Mouse (Mus musculus) liver (tissue): Measurements from ENCODE around the gene Fads2.

Experiments
- DNase-seq: peaks from one replicate; pipeline ENCODE4 v3.0.0-alpha.2; 2020; ENCODE audit warnings: mixed read lengths

Gene Fads2

DNA sequence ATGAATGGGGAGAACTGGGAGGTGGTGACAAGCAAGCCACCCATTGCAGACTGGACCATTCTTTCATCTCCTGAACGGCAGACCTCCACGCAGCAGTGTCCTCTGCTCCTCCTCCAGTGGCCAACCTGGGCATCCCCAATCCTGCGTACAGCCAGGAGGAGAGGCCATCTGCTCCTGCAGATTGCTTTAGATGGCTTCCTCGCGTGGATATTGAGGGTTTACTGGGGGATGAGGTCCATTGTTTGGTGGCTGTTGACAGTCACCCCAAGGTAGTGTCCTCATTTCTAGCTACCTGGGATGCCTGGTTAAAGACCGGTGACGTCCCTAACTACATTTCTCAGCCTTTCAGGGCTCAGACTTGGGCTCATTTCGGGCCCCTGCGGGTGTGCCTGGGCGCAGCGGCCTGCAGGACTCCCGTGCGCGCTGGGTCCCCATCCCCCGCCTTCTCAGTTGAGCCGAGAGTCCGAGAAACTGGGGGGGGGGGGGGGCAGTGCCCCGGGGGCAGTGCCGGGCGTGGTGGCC is 60.6 kb downstream of the Fads2 start:
- DNase-seq, result no peak

DNA sequence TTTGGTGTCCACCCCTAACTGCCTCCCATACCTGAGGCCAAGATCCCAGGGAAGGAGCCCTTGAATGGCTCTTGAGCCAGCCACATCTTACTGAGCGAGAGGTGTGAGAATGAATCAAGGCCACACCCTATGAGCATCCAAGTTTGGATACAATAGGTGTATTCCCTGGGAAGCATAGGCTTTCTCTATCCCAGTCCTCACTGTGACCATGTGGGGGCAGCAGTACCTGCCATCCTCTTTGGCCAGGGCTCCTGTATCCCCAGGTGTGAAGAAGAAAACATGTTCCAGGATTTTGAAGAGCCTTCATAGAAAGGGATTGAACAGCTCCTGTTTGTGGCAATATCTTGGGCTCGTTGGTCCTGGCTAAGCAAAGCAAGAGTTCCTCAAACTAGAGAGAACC is 61.9 kb downstream of the Fads2 start:
- DNase-seq, result no peak

DNA sequence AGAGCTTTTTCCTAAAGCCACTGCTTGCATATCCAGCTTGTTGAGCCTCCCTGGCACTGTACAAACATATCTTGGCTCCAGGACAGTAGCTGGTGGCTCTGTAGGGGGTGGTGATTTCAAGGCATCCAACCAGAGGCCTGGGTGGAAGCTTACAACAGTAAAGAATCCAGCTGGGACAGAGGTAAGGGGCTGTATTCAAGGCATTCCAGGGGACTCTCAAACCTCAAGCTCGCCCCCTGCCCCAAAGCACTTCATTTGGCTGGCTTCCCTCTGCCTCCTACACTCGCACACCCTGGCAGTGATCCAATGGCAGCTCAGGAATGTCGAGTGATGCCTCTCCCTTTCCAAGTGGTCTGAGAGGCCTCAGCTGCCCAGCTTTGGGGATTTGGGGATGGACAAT is 62.6 kb downstream of the Fads2 start:
- DNase-seq, result peak; percentile 49

DNA sequence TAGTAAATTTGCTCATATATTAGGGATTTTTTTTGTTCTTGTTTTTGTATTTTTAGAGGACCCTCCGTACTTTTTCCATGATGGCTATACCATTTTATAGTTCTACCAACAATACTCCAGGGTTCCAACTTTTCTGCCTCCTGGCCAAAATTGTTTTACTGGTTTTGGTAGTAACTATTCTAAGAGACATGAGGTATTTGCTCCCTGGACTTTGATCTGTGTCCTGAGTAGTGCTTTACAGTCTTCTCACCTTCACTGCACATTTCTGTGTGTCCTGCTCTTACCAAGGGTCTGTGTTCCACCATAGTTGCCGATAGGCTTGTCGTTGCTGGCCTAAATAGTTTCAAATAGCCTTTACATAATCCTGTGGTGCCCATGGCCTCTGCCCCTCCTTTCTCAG is 63.2 kb downstream of the Fads2 start:
- no peak for DNase-seq

DNA sequence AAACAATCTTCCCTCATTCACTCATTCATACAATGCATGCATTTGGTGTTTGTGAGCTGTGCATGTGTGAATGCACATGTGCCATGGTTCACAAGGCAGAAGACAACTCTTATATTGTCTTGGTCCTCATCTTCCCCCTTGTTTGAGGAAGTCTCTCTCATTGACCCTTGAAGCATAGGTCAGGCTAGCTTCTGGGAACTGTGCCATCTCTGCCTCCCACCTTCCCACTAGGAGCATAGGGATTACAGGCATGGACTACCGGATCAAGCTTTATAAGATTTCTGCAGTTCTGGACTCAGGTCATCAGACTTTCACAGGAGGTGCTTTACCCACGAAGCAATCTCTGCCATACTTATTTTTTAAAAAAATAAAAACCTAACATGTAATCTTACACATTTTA is 64.0 kb downstream of the Fads2 start:
- DNase-seq, result no peak

DNA sequence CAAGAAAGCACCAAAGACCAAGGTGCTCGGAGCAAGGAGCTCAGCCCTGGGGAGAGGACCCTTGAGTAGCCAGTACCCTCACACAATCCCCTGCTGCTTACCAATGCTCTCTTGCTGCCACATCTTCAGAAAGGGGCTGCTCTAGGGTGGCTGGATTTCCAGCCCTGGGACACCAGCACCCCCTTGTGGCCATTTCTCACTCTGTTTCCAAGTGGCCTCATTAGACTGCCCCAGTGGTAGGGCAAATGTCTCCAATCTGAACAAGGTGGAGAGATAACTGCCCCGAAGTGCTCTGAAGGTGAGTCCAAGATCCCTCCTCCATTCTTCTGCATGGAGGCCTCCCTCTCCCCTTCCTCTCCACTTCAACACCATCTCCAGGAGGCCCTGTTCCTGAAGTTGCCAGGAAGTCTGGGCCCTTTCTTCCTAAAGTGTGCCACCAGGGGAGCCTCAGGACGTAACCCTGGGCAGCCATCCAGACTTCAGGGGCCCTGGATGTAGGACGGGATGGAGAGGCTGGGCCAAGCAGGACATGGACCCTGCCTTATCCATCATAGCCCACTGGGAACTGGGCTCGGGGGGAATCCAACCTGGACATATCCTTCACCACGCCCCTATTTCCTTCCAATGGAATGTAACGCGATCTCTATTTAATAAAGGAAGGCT is 66.6 kb downstream of the Fads2 start:
- peak; percentile 83 for DNase-seq

DNA sequence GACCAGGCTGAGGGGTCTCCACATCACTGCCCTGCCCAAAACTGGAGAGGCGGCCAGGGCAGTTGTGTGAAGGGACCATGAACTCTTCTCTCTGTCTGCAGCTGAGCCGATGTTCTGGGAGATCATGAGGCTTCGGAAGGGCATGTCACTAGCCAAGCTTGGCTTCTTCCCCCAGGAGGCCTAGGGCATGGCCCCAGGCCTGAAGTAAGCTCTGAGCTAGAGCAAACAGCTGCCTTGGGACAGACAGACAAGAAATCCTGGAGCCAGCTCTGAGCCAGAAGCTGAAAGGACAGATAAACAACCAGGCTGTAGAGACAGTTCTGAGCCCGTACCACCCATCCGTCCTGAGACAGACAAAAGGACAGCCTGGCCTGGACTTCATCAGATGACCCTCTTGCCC is 67.2 kb downstream of the Fads2 start:
- no peak for DNase-seq

DNA sequence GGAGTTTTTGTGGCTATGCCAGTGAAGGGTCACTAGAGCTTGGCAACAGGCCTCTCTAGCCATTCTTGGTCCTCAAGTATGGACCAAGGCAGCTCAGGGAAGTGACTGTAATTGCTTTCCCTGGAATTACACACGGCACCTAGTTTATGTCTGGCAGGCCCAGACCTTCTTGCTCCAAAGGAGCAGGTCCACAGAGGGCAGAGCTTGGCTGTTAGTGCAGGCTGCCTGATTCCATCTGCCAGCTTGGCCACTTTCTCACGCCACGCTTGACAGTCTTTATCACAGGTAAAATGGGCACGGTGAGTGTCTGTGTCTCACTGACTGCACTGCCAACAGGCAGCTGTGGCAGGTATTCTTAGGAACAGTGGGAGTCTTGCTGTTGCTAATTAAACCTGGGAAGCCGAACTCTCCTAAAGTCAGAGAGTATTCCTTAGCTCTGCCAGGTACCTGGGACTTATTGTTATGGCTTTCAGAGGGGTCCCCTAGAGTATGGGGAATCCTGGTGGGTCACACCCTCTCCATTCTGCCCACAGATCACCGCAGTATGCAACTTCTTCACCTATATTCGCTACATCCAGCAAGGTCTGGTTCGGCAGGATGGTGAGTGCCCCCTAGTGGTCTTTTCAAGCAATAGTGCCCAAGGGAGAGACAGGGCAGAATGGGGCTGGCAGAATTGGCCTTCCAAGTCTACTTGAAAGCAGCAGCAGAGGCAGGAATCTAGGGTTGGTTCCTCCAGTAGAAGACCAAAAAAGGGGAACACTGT is 68.2 kb downstream of the Fads2 start:
- DNase-seq, result peak; percentile 68

DNA sequence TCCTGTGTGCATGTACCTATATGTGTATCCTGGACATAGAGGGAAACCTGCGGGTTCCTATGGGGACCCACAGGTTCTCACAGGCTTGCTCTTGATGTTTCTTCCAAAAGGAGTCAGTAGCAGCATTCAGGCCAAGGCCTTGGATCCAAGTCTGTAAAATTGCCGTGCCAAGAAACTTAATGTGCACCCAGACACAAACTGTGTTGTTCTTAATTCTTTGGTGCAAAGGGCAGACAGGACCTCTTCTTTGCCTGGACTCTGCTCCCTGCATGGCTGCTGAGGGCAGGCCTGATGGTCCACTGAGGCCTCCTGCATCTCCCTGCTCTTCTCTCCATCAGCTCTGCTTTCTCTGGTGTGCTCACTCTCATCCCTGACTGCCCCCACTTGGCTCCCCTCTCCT is 71.8 kb downstream of the Fads2 start:
- no peak for DNase-seq

DNA sequence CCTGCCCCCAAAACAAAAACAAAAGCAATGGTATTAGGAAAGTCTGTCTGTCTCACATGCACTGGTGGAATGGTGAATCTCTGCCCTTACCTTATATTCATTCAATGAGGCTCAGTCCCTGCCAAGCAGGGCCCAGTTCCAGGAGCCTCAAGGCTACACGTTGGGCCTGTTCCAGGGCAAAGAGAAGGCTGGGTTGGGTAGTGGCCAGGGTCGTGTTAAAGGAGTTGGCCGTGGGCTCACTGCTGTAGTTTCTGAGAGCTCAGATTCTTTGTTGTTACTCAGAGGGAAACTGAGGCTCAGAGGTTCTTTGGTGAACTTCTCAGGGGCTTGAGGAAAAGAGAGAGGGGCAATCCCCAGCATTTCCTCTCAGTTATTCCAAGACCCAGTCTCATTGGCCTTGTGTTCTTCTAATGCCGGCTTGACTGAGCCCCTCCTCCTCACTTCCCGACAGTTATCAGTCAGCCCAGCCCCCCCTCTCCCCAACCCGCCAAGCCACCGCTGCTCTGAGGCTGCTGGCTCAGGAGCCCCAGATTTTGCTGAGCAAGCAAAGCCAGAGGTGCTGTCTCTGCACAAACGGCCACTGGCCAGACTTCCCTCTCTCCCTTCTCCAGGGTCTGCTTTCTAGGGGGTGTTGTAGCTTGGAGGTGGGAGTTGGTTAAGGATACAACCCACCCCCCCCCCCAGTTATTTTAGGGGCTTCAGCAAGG is 76.2 kb downstream of the Fads2 start:
- DNase-seq, result peak; percentile 72

DNA sequence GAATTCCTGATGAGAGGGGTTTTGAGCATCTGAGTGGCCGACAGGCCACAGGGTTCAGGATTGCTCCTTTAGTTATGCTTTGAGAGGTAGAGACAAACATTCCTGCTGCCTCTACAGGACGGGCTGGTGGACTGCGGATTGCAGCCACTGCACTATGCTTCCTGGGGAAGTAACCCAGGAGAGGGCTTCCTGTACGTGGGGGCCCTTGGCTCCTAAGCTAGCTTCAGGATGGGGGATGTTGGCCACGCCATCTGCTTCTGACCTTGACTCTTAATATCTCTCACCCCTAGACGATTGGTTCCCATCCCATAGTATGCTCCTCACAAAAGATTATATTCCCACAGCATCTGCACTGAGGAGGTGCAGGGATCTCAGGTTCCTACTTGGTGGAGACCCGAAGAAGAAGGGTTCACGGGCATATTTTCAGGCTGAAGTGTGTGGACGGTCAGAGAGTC is 78.2 kb downstream of the Fads2 start:
- no peak for DNase-seq

DNA sequence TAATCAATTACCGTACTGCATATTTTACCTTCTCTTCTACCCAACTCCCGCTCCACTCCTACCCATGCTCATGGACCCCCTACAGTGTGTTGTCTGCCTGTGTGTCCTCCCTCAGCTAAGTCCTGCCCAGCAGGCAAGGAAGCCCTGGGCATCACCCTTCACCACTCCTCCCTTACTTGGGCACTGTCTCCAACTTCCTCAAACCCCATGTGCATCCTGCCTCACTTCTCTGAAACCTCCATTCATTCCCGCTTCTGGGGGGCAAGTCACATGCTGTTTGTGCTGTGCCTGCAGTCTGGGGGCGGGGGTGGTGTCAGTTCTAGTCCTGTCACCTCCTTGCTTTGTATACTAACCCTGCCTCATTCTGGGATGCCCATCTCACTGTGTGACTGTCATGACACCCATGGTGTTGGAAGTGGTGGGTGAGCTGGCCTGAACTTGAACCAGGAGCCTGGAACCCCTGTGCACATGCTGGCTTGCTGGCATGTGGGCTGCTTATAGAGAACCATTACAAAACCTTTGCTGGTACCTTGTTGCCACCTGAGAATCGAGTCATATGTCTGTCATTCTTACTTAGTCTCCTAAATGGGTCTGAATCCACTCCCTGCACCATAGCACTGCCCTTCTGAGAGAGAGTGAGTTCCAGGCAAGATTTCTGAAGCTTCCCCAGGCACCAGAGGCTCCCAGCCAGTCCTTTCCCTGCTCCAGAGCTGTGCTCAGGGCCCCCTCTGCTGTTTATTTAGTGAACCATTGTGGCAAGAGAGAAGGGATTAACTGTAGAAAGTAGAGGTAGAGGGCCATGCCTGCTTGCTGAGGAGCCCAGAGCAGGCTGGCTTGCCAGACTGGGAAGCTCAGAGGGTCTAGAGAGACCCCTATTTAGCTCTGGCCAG is 78.9 kb downstream of the Fads2 start:
- peak; percentile 60 for DNase-seq

DNA sequence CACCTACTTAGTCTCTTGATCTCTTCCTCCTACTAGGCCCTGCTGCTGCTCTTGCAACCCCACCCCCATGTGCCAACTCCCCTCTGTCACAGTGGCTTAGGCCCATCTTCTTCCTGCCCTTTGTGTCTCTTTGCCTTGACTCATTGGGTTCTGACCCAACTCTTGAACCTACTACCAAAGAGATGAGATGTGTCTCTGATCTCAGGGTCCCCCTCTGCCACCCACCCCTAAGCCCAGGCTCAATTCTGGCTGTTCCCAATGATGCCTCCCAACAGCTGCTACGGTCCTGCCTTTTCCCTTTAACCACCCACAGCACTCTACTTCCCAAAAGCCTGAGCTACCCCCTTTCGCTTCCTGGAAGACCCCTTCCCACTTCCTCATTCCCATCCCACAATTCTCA is 79.6 kb downstream of the Fads2 start:
- DNase-seq, result no peak

DNA sequence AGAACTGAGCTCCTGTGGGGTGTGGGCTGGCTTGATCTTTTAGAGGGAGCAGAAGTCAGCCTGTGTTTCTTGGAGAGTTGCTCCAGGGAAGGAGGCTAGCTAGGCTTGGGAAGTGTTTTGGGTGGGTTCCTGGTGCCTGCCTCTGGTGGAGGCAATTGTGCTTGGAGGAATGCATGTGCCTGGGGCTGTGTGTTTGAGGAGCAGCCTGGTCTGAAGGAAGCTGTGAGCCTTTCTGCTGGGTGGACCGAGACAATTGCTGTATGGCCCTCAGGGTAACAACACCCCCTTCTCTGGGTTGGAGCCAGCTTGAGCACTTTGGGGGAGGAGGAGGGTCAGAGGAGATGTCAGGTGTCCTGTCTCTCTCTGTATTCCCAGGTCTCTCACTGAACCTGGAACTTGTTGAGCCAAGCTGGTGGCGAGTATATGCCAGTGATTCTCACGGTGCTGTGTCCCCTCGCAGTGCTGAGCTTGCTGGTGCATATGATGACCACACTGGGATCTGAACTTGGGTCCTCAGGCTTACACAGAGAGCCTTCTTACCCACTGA is 82.3 kb downstream of the Fads2 start:
- no peak for DNase-seq

DNA sequence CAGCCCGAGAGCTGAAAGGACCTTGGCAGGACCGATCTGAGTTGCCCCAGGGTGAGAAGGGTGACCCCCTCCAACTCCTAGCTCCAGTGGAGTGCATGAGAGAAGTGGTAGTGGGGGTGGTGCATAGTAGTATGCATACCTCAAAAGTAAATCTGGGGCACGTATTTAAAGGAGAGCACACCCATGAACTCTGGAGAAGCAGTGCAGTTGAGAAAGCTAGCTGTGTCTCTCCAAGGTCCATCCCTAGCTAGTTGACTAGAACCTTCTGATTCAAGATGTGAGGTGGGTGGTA is 83.1 kb downstream of the Fads2 start:
- DNase-seq, result no peak

DNA sequence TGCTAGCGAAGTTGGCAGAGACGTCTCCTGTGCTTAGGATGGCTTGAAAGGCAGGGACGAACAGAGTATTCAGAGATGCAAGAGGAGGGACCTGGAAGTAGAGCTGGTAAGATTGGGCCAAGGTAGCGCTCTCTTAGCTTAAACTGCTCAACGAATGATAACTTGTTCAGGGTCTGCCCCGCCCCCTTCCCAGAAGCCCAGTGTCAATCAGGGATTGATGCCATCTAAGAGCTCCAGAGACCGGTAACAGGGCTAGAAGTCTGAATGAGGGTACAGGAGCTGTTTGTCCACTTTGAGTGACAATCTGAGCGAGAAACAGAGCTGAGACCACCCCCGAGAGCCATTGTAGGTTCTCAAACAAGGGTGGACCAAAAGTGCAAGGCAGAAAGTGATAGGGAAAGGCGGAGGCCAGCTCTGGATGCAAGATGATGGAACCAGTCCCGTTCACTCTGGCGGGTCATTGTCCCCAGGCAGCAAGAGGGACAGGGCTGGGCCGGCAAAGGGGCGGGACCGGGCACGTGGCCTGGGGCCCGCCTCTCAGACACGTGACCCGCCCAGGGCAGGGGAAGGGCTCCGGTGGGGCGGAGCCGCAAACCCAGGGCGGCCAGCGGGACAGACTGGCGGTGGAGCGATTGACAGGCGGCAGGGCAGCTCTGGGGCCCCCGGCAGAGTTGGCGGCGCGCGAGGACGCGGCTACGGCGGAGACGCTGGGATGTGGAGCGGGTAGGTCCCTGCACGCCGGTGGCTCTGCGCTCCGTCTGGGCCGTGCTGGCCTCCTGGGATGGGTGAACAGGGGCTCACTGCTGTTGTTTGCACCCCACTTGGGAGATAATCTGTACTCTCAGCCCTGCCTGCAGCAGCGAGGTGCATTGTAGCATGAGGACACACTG is 83.7 kb downstream of the Fads2 start:
- DNase-seq, result peak; percentile 97

DNA sequence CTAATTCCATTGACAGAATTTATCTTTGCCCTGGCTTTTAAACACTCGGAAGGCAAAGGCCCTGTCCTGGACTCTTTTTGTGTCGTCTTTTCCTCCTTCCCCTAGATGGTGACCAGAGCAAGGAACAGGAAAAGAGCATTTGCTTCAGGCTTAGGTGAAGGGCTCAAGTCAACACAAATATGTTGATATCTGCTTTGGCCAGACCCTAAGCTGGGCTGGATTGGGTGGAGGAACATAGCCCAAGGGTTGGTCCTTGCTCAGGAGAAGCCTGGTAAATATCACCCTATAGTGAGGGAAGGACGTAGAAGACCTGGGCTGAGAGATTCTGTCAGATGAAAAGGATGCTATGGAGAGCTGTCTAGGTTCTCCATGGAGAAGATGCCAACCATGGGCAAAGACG is 85.4 kb downstream of the Fads2 start:
- peak; percentile 77 for DNase-seq

DNA sequence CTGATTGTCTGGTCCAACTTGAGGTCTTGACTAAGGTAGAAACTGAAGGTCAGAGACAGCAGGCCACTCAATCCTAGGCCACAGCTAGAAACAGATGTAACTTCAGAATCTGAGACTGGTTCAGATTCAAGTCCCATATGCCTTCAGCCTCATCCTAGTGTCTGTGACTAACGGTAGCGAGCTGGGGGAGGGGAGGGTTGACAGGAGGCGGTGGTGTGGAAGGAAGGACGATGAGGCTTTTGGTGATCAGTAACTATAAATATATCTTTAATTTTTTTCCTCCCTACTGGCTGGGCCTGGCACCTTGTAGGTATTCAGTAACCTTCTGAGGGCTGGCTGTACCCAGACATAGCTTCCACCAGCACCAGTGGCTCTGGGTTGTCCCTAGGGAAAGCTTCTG is 86.1 kb downstream of the Fads2 start:
- peak; percentile 70 for DNase-seq

DNA sequence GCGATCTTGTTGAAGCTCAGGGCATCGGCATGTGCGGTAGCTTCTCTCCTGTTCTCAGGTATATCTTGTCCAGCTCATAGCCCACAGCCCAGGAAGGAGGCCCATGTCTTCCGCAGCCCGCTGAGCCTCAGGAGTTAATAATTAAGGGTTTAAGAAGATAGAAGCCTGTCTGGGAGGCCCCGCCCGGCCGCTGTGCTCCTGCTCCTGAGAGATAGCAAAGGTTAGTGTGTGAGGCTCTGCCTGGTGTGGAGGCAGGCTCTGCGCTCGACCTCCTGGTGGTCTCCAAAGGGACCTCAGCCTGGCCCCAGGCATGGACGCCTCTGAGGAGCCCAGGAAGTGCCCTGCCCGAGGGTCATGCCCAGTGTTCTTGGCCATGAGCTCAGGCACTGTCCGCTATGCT is 86.7 kb downstream of the Fads2 start:
- peak; percentile 95 for DNase-seq

DNA sequence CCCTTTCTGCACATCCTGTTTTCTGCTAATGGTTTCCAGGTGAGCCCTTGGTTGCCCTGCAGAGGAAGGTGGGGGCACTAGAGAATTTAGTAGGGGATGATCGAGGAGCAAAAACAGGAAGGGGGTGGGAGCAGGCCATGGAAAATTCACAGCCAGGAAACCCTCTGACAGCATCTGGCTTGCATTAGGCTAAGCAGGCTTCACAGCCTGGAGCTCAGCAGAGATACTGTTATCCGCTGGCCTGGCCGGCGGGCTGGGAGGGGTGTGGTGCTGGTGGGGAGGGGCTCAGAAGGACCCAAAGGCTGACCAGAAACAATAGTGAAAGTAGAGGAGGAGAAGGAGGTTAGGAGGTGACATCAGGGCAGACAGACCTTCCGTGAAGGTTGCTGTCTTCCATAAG is 87.6 kb downstream of the Fads2 start:
- peak; percentile 90 for DNase-seq

DNA sequence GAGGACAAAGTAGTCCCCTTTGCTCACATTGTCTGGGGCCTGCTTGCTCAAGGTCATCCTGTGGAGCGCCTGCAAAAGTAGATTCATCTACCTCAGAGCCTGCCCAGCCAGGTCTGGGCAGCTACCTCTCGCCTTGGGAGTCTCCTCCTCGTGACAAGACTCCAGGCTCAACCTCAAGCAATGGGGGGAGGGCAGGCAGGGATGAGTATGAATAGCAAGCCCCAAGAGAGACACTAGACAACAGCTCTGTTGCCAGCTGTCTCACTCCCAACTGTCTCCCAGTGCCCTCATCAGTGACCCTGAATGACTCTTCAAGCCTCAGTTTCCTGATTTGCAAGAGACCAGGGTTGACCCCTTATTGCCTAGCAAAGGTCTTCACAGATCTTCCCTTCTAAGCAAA is 88.2 kb downstream of the Fads2 start:
- peak; percentile 62 for DNase-seq
